Mouse (Mus musculus) megakaryocyte, embryonic 14.5 days (primary cell): ENCODE data around the gene Gm9803.

Source experiments
- FLI1 ChIP-seq: IDR thresholded peaks from 2 replicates; pipeline ENCODE4 v1.6.1; 2012; ENCODE audit warnings: low read length, inconsistent platforms, mixed read lengths
- GATA1 ChIP-seq: IDR thresholded peaks from 3 replicates; pipeline ENCODE4 v1.6.1; 2012; ENCODE audit warnings: mixed read lengths, low read length, inconsistent platforms, borderline replicate concordance

DNA sequence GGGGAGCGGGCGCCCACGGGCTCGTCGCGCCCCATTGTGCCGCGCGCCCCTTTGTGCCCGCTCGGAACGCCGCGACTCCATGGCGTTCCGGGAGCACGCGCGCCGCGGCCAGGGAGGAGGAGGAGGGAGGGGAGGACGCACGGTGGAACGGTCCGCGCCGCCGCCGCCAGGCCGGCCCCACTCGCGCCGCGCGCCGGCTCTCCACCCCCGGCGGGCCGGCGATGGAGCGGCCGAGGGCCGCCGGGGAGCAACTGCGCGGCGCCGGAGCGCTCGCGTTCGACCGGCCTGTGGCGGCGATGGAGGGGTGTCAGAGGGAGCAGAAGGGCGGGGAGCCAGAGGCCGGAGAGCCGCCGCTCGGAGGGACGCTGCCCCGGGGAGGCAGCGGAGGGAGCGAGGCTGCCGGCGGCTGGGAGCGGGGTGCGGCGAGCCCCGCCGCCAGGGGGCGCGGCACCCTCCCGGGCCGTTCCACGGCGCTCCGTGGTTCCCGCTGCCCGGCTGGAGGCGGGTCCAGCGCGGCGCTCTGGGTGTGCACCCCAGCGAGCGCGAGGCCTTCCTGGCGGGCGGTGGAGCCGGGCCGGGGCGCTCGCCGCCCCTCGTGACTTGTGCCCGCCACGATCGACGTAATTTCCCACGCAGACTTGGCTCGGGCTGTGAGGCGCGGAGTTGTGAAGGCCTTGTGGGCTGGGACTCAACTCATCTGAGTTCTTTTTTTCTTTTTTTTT lies 44.3 kb upstream of the Gm9803 start:
- TF ChIP-seq GATA1 (no peak), FLI1 (no peak)
